Mouse (Mus musculus): ENCODE data around the gene Ccdc81.

GRCm38 (mm10) chr7:89839721-89840120 is 63.7 kb downstream of the Ccdc81 start:
- TF ChIP-seq GATA1 (IDR thresholded peaks at IDR 0.05; ENCODE audit: borderline replicate concordance, low read length) = no peak
- TF ChIP-seq CTCF (IDR thresholded peaks at IDR 0.05; ENCODE audit: low read depth, low read length) = no peak
- no peak for TF ChIP-seq TAL1 (conservative IDR thresholded peaks at IDR 0.05; ENCODE audit: low read depth, low read length)
- TF ChIP-seq POLR2AphosphoS5 (IDR thresholded peaks at IDR 0.05; ENCODE audit: insufficient replicate concordance, low read depth, low read length) = no peak
